Mouse (Mus musculus) thymus, postnatal 0 days (tissue): Measurements from ENCODE around the gene Chrdl2. TPM values are rescaled to one million over a fixed set of nuclear protein-coding genes. Genes with fewer than 3 reads are reported as not detected.
"Not testable (repeated sequence)": the region's sequence is repeated elsewhere in the genome, so short reads cannot be mapped to it uniquely, and the experiment has no call there.

ENCODE experiments used
- DNase-seq: peaks from one replicate; pipeline ENCODE4 v3.0.0-alpha.2; 2015; ENCODE audit warnings: low spot score
- polyA plus RNA-seq: library from polyadenylated mRNA; unstranded; fragments of >200 nt; fragmentation: Nextera tagmentation; extraction: Ambion mirVana; gene quantifications from 2 replicates; pipeline ENCODE4 v1.2.1, GENCODE M21; 2015

The Chrdl2 gene
- polyA plus RNA-seq, result 0.08 TPM in 1 of 2 replicates, not detected in the other

GRCm38 (mm10) chr7:100005790-100006189 is at the start of gene Chrdl2:
Chrdl2 (plus strand) TSS chr7:100006172.
- DNase-seq, result peak; percentile 25

GRCm38 (mm10) chr7:99957226-99957965 is 48.6 kb upstream of the Chrdl2 start:
- DNase-seq, result no peak

GRCm38 (mm10) chr7:99960571-99960970 is 45.4 kb upstream of the Chrdl2 start:
- not testable (repeated sequence) for DNase-seq

DNA sequence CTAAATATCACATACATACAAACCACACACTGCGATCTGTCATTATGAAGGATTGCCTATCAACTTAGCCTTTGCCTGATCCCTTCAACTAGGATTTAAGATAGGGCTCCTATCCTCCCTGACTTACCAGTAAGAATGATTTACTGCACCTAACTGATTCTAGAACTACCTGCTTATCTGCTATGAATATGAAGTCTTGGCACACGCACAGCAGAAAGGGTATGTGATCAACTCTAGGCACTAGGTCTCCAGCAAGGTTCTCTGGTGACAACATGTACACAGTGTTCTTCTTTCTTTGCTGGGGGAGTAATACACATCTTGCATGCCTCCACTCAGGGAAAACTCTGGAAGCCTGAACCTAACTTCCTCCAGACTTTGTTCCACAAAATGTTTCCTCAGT is 44.5 kb upstream of the Chrdl2 start:
- no peak for DNase-seq

DNA sequence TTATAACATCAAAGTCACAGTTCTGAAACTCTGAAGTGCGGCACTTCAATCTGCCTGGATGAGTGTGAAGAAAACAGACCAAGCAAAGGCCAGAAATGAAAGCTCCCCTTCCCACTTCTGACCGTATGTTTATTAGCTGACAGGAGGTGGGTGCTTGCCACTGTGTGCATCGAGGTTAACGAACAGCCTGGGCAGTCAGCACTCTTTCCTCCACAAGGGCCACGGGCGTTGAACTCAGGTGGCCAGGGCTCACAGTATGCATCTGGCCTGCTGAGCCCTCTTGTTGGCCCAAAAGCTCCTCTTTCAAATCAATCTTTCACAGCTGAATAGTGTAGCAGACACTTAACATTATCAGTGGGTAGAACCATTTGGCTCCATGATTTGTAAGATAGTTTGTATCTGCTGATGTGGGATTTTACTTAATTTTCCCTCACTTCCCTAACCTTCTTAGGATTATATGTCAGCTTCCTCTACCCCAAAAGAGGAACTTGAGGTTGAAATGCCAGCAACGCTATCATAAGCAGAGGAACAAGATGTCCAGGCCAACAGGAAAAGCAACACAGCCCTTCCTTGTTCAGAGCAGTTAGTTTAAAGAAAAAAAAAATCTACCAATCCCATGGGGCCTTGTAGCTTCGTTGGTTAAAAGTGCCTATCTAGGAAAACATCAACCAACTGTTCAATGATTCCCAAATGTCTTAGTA is 43.3 kb upstream of the Chrdl2 start:
- no peak for DNase-seq

- no peak for DNase-seq
Observed at GRCm38 (mm10) chr7:99963237-99963860, 42.6 kb upstream of the Chrdl2 start.

DNA sequence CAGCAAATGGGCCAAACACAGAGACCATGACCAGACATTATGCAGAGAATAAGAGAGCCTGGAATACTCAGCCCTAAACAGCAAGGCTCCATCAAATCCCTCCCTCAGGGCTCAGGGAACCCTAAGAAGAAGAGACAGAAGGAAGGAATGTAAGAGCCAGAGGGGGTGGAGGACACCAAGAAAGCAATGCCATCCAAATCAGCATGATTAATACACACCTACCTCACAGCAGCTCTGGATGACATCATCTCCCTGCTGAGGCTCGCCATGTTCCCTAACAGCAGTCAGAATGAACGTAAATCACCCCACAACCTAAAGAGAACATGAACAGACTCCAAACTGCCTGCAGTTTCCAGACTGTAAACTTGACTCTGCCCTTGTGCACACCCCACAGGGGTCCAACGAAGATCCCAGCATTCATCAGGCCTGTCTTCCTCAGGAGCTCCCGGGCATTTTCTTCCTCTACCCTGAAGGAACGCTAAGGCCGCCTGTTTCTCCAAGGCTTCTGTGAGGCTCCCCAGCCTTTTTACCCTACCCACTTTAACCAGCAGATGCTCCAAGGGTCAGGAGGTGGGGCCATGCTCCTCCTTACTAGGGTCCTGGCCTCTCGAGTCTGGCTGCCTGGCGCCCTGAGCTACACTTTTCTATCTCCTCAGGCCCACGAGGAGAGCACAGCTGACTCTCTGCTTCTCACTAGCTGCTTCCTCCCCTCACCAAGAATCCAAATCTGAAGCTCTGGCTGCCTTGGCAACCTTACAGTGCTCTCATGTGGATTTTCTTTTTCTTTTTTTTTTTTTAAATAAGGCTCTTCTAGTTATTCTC is 40.7 kb upstream of the Chrdl2 start:
- DNase-seq, result no peak

DNA sequence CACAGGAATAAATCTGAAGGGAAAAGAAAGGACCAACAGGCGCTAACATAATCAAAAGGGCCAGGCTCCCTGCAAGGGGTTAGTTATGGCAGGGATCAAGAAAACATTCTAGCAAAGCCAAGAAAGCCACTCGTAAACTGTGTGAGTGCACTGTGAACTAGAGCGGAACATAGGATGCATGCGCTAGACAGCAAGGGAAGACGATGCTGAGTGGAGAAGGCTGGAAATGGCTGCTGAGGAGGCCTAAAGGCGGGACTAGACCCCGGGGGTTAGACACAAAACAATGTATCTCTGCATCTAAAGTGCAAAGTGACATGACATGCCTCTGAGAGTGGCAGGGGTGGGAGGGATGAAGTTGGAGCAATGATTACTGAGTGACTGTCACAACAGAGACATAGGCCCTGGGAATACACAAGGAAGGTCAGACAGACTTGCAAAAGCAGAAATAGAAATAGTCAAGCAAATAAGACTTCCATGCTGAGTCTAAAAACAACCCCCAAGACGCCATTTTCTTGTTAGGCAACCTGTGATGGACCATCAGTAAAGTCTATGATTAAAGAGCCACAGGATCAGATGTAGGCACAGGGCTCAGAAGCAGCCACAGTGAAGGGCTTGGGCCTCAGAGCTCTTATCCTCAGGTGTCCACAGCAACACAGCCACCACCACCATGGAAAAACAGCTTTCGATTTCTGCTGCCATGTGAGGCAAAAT is 39.8 kb upstream of the Chrdl2 start:
- no peak for DNase-seq

GRCm38 (mm10) chr7:99969151-99969550 is 36.8 kb upstream of the Chrdl2 start:
- DNase-seq, result no peak

DNA sequence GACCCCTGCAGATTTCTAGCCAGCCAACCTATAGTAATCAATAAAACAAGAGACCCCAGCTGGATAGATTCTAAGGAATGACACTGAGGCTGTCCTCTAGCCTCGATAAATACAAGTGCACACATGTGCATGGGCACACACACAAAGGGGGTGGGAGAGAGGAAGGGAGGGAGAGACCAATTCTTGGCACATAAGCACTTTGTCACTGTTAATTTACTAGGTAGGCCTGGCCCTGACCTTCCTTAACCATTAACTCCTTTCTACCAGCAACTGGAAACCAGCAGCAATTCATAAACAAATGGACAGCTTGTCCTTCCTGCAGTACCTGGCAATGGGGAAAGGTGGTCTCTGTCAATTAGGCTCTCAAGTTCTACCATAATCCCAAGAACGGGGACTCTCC is 34.0 kb upstream of the Chrdl2 start:
- DNase-seq, result no peak

- not testable (repeated sequence) for DNase-seq
Observed at GRCm38 (mm10) chr7:99972912-99973311, 33.1 kb upstream of the Chrdl2 start.

DNA sequence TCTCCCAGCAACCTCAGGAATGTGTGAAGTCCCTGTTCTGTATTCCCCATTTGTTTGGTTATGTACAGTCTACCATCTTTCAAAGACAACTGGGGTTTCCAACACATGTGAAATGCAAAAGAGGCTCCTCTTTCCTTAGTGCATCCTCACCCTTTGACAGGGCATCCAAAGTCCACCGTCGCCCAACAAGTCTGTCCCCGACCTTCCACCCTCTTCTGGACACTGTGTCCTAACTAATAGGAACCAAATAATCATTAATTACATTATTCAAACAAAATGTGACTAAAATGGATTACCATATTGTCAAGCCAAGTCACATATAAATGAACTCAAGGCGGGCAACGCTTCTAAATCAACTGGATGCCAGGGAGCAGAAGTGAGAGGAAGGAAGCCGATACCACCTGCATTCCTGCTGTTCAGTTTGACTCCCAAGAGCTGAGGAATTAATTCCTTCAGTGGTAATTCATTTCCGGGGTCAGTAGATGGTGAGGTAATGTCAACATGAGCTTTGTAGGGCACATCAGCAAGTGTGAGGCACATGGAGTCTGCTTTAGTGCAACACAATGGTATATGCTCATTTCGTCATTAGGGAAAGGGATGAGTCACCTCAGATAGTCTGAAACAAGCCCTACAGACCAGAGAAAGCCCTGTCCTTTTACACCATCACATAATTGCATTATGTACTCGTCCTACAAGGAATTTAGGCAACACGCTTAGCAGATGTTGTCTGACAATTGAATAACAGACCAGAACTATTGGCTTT is 31.6 kb upstream of the Chrdl2 start:
- no peak for DNase-seq

- DNase-seq, result no peak
Observed at GRCm38 (mm10) chr7:99975819-99976575, 30.0 kb upstream of the Chrdl2 start.

GRCm38 (mm10) chr7:99978041-99978440 is 27.9 kb upstream of the Chrdl2 start:
- DNase-seq, result no peak

DNA sequence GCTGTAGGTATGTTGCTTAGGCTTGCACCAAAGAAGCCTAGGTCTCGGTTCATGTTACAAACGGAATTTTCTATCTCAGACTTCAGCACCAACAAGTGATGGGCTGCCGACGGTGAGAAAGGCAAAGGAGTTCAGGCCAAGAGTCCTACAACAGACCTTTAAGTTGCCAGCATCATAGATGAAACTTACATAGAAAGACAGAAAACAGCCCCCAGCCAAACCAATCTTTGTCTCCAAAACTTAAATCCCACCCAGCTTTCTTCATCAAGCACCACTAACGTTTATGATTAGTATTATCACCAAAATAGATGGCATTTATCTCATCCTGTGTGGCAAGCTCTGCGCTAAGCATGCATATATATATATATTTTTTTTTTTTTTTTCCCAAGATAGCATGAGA is 26.9 kb upstream of the Chrdl2 start:
- DNase-seq, result no peak

- no peak for DNase-seq
Observed at GRCm38 (mm10) chr7:99979546-99980131, 26.3 kb upstream of the Chrdl2 start.

DNA sequence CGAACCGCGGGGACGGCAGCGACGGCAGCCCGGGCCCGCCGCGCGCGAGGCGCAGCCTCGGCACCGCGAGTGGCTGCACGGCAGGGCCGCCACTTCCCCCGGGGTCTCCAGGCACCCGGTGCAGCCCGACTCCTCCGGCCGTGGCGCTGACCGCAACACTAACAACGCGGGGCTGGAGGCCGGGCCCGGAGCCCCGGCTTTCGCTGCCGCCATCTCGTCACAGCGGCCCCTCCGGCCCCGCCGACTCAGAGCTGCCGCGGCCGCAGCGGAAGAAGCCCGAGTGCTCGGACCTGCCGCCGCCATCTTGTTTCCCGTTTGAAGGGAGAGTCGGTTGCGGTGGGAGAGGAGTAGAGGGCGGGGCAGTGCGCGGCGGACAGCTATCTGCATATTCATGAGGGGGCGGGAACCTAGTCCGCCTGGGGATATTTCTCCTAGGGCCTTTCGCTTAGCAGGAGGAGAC is 25.8 kb upstream of the Chrdl2 start, which contains the start of gene Rnf169:
Rnf169 (minus strand) TSS at position 317 of the 460 bp plus-strand sequence.
- peak; percentile 88 for DNase-seq

DNA sequence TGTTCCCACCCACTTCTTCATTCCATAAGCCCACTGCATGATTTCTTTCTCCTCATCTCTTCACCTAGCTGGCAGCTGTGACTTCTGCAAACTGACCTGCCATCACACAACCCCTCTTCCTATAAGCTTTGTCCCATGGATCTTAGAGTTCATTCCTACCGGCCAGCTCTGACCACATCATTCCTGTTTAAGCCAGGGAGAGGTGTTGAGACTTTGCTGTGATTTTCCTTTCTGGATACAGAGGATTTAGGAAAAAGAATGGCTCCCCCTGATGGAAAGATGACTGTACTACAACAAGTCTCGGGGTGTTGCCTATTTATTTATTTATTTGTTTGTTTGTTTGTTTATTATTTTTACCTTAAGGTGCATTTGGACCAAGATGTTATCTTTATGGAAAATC is 24.7 kb upstream of the Chrdl2 start:
- no peak for DNase-seq
